Mouse (Mus musculus): ENCODE data around the gene Clic5. TPM values are rescaled to one million over a fixed set of nuclear protein-coding genes. Genes with fewer than 3 reads are reported as not detected.

Clic5 gene
- polyA plus RNA-seq, 1 experiment = 0.28 TPM

- Histone ChIP-seq H3K4me1 (ENCODE audit: control insufficient read depth, insufficient read depth, low read length) (peaks cover 2% of the 10 kb centered on the region; the same call in 1 of the 2 replicates), H3K4me3 (ENCODE audit: control insufficient read depth, low read depth, low read length) (no peak overlapping the region), H3K36me3 (ENCODE audit: control insufficient read depth, insufficient read depth, low read length) (no peaks in the 10 kb centered on the region), H3K27ac (ENCODE audit: control insufficient read depth, insufficient read depth, low read depth, low read length) (no peak overlapping the region), H3K27me3 (ENCODE audit: control insufficient read depth, insufficient read depth, low read length) (no peaks in the 10 kb centered on the region)
- TF ChIP-seq POLR2A (IDR thresholded peaks at IDR 0.05; ENCODE audit: control insufficient read depth, low read depth, low read length) (no peak), CTCF (IDR thresholded peaks at IDR 0.05; ENCODE audit: control insufficient read depth, insufficient read depth, insufficient replicate concordance, low read depth, low read length) (no peak)
These were observed 70.9 kb downstream of the Clic5 start for GRCm38 (mm10) chr17:44259245-44259644.

- H3K4me3 ChIP-seq (ENCODE audit: control insufficient read depth, low read depth, low read length) = no peak overlapping the region
- no peaks in the 10 kb centered on the region for H3K27me3 ChIP-seq (ENCODE audit: control insufficient read depth, insufficient read depth, low read length)
- H3K36me3 ChIP-seq (ENCODE audit: control insufficient read depth, insufficient read depth, low read length) = no peaks in the 10 kb centered on the region
- TF ChIP-seq POLR2A (IDR thresholded peaks at IDR 0.05; ENCODE audit: control insufficient read depth, low read depth, low read length) (no peak), CTCF (IDR thresholded peaks at IDR 0.05; ENCODE audit: control insufficient read depth, insufficient read depth, insufficient replicate concordance, low read depth, low read length) (peak; percentile 78; the same call in 1 of the 2 replicates)
- peaks cover 2% of the 10 kb centered on the region; the same call in 1 of the 2 replicates for H3K4me1 ChIP-seq (ENCODE audit: control insufficient read depth, insufficient read depth, low read length)
- H3K27ac ChIP-seq (ENCODE audit: control insufficient read depth, insufficient read depth, low read depth, low read length) = no peak overlapping the region
These were observed 73.3 kb downstream of the Clic5 start for GRCm38 (mm10) chr17:44261594-44262202.

- TF ChIP-seq POLR2A (IDR thresholded peaks at IDR 0.05; ENCODE audit: control insufficient read depth, low read depth, low read length) = no peak
- H3K36me3 ChIP-seq (ENCODE audit: control insufficient read depth, insufficient read depth, low read length) = no peaks in the 10 kb centered on the region
- H3K27me3 ChIP-seq (ENCODE audit: control insufficient read depth, insufficient read depth, low read length) = no peaks in the 10 kb centered on the region
- no peak overlapping the region for H3K4me3 ChIP-seq (ENCODE audit: control insufficient read depth, low read depth, low read length)
- no peaks in the 10 kb centered on the region for H3K4me1 ChIP-seq (ENCODE audit: control insufficient read depth, insufficient read depth, low read length)
- no peak overlapping the region for H3K27ac ChIP-seq (ENCODE audit: control insufficient read depth, insufficient read depth, low read depth, low read length)
These were observed 81.7 kb downstream of the Clic5 start for GRCm38 (mm10) chr17:44270043-44270442.

GRCm38 (mm10) chr17:44271426-44271825 lies 83.0 kb downstream of the Clic5 start:
- no peak overlapping the region for H3K4me3 ChIP-seq (ENCODE audit: control insufficient read depth, low read depth, low read length)
- H3K27ac ChIP-seq (ENCODE audit: control insufficient read depth, insufficient read depth, low read depth, low read length) = no peak overlapping the region
- H3K4me1 ChIP-seq (ENCODE audit: control insufficient read depth, insufficient read depth, low read length) = no peaks in the 10 kb centered on the region
- no peaks in the 10 kb centered on the region for H3K27me3 ChIP-seq (ENCODE audit: control insufficient read depth, insufficient read depth, low read length)
- no peaks in the 10 kb centered on the region for H3K36me3 ChIP-seq (ENCODE audit: control insufficient read depth, insufficient read depth, low read length)
- TF ChIP-seq POLR2A (IDR thresholded peaks at IDR 0.05; ENCODE audit: control insufficient read depth, low read depth, low read length) (no peak), CTCF (IDR thresholded peaks at IDR 0.05; ENCODE audit: control insufficient read depth, insufficient read depth, insufficient replicate concordance, low read depth, low read length) (no peak)

- Histone ChIP-seq H3K27ac (ENCODE audit: control insufficient read depth, insufficient read depth, low read depth, low read length) (no peak overlapping the region), H3K4me1 (ENCODE audit: control insufficient read depth, insufficient read depth, low read length) (peaks cover 2% of the 10 kb centered on the region; the same call in 1 of the 2 replicates), H3K4me3 (ENCODE audit: control insufficient read depth, low read depth, low read length) (no peak overlapping the region), H3K36me3 (ENCODE audit: control insufficient read depth, insufficient read depth, low read length) (no peaks in the 10 kb centered on the region), H3K27me3 (ENCODE audit: control insufficient read depth, insufficient read depth, low read length) (no peaks in the 10 kb centered on the region)
- no peak for TF ChIP-seq POLR2A (IDR thresholded peaks at IDR 0.05; ENCODE audit: control insufficient read depth, low read depth, low read length)
- no peak for TF ChIP-seq CTCF (IDR thresholded peaks at IDR 0.05; ENCODE audit: control insufficient read depth, insufficient read depth, insufficient replicate concordance, low read depth, low read length)
These were observed 86.4 kb downstream of the Clic5 start for GRCm38 (mm10) chr17:44274804-44275203.

- H3K36me3 ChIP-seq (ENCODE audit: control insufficient read depth, insufficient read depth, low read length) = no peaks in the 10 kb centered on the region
- TF ChIP-seq CTCF (IDR thresholded peaks at IDR 0.05; ENCODE audit: control insufficient read depth, insufficient read depth, insufficient replicate concordance, low read depth, low read length) (no peak), POLR2A (IDR thresholded peaks at IDR 0.05; ENCODE audit: control insufficient read depth, low read depth, low read length) (no peak)
- no peaks in the 10 kb centered on the region for H3K4me1 ChIP-seq (ENCODE audit: control insufficient read depth, insufficient read depth, low read length)
- H3K4me3 ChIP-seq (ENCODE audit: control insufficient read depth, low read depth, low read length) = no peak overlapping the region
- H3K27ac ChIP-seq (ENCODE audit: control insufficient read depth, insufficient read depth, low read depth, low read length) = no peak overlapping the region
- H3K27me3 ChIP-seq (ENCODE audit: control insufficient read depth, insufficient read depth, low read length) = no peaks in the 10 kb centered on the region
These were observed 99.9 kb downstream of the Clic5 start for GRCm38 (mm10) chr17:44288320-44288719.

GRCm38 (mm10) chr17:44297221-44297620 lies 108.8 kb downstream of the Clic5 start:
- H3K27ac ChIP-seq (ENCODE audit: control insufficient read depth, insufficient read depth, low read depth, low read length) = no peak overlapping the region
- H3K36me3 ChIP-seq (ENCODE audit: control insufficient read depth, insufficient read depth, low read length) = no peaks in the 10 kb centered on the region
- H3K4me1 ChIP-seq (ENCODE audit: control insufficient read depth, insufficient read depth, low read length) = no peaks in the 10 kb centered on the region
- H3K4me3 ChIP-seq (ENCODE audit: control insufficient read depth, low read depth, low read length) = no peak overlapping the region
- no peaks in the 10 kb centered on the region for H3K27me3 ChIP-seq (ENCODE audit: control insufficient read depth, insufficient read depth, low read length)
- TF ChIP-seq CTCF (IDR thresholded peaks at IDR 0.05; ENCODE audit: control insufficient read depth, insufficient read depth, insufficient replicate concordance, low read depth, low read length) = no peak
- TF ChIP-seq POLR2A (IDR thresholded peaks at IDR 0.05; ENCODE audit: control insufficient read depth, low read depth, low read length) = no peak

Data from testis, adult 2 months (tissue).